Mouse (Mus musculus): ENCODE data around the gene Ptprr. TPM values are rescaled to one million over a fixed set of nuclear protein-coding genes. Genes with fewer than 3 reads are reported as not detected.

Ptprr gene
- total RNA-seq, 2 experiments from 2014 or later: 0.71 to 1.0 TPM

DNA sequence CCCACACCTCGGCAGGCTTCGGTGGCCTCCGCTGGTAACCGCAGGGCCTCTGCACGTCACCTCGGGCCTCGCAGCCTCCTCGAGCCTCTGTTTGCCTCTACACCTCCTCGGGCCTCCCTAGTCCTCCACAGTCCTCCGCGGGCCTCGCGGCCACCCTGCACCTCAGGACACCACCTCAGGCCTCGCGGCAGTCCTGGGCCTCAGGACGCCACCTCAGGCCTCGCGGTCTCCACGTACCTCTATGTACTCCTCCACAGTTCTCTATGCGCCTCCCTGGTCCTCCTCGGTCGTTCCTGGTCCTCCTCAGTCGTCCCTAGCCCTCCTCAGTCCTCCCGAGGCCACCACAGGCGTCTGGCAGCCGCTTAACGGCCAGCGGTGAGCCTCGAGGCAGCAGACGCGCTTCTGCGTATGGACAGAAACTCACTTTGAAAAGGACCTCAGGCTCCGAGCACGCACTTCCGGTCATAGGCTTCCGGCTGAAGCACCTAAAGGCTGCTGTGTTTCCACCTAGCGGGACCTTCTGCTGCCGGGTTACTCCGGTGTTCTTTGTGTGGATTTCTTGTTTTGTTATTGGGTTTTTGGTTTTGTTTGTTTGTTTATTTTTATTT lies 96.0 kb downstream of the Ptprr start, which contains the start of gene 4933416C03Rik:
TSS of gene 4933416C03Rik (minus strand) at position 51 of the 608 bp plus-strand sequence.
- DNase-seq: no peak
- intact Hi-C loops (cut with DNase I): no loop called here

DNA sequence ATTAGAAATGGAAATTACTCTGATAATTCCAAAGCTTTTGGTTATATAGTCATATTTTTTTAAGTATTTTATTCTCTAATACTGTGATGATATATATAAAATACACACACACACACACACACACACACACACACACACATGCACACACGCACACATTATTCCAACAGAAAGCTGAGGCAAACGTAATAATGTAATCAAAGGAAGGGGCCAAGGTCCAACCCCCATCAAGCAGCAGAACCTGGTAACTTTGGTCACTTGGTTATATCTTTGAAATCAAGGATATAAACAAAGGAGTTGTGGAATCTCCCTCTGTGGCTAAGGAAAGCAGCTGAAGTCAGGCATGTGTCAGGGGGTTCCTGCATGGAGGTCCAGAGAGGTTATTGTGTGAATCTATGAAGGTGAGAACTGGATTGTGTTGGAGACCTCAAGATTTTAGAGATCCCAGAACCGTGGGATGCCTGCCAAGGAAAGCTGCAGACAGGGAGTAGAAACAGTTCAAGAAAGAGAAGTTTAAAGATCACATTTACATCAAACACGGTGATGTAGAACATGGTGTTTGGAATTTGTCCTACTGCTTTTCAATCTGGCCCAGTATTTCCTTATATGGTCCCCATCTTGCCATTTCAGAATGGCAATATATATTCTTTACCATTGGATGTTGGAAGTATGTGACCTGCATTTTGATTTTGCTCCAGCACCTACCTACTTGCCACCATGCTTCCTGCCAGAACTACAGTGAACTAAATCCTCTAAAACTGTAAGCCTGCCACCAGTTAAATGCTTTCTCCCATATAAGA lies 98.1 kb downstream of the Ptprr start:
- intact Hi-C loops (cut with DNase I): no loop called here
- no peak for DNase-seq

DNA sequence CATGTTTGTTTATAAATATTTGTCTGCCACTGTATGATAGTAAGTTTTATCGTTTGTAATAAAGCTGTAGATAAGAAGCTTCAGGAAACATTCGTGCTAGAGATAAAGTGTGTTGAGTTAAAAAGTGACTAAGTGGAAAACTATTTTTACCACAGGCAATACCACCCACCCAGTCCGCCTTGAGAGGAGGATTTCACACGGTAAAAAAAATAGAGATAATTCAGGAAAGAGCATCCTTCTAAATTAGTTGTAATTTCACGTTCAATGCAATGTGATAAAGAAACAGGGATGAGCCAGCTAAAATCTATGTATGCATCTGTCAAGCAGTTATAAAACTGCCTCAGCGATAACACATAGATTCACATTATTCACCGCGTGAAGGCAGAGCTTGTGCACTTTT lies 99.0 kb downstream of the Ptprr start:
- intact Hi-C loops (cut with DNase I): no loop called here
- no peak for DNase-seq

DNA sequence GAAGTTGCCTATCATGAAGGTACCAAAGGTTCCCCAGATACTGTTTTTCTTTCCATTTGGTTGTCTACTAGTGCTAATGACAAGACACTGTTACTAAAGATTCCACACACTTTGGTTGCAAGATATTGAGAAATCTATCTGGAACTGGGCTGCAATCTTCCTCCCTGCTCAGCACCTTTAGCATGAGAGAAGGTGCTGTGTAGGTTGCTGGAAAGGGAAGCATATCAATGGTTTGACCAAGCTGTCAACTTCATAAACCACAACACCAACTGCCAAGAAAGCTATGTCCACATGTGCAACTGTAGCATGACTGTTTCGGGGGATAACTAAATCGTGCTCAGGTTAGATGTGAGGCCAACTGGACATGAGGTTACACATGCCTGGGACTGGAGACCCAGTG lies 103.5 kb downstream of the Ptprr start:
- no peak for DNase-seq
- intact Hi-C loops (cut with DNase I): no loop called here

DNA sequence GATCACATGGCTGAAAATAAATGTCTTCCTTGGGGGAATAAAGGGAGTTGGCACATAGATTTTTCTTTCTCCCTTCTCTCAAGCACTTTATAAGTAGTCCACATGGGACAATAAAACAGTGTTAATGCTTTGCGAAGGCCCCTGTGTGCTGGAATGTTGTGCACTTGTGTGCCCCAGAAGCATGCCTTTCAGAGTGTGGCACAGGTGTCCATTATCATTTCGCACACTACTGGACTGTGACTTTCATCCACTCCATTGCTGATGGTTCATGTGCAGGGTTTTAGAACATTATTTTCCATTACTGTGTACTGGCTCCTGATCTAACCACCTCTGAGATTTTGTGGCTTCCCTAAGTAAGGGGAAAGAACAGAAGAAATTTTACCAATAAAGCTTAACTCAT lies 105.8 kb downstream of the Ptprr start:
- DNase-seq: no peak
- intact Hi-C loops (cut with DNase I): no loop called here

DNA sequence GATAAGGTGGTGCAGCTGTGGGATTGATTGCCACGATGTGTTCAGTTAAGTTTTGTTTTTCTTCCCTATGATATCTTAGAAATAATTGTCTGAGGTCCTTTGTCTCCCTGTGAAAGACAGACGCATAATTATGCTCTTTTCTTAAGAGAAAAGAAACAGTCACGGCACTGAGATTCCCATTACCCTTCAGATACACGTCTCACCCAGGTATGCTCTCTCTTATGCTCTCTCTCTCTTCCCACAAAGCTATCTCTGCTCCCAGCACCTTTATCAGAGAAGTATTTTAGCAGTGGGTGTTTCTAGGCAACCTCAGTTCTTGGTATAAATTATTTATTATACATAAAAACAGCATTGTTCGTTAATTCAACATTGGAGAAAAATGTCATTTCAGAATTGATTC lies 107.4 kb downstream of the Ptprr start:
- DNase-seq: no peak
- intact Hi-C loops (cut with DNase I): no loop called here

DNA sequence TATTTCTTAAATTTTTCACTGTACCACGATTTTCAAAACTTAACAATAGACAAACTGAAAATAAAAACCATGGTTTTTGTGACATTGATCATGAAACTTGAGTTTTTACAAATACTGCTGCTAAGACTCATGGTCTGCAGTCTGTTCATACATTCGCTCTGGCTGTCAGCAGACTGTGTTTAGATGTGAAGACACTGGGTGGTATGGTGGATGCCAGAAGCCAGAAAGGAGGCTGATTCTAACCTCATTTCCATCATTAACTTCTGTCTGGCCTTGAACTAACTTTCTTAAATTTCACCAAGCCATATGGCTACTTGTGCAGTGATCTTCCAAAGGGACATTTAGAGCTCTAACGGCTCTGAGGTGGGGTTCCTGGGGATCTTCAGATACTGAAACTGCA lies 112.4 kb downstream of the Ptprr start:
- DNase-seq: no peak
- intact Hi-C loops (cut with DNase I): no loop called here

DNA sequence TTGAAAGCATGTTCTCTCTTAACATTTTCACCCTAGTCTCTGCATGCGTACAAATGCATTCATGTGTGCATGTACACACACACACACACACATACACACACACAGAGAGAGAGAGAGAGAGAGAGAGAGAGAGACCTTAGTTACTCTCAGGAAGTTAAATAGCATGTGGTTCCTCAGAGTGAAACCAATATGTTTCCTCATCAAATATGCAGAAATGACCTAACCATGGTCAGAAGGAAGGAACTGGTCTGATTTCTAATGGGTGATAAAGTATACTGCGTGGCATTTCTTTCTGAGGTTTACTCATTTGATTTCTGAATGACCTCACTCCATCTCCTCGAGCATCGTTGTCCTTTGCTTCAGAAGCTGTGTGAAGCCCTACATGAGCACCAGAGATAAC lies 113.2 kb downstream of the Ptprr start:
- DNase-seq: no peak
- intact Hi-C loops (cut with DNase I): no loop called here

DNA sequence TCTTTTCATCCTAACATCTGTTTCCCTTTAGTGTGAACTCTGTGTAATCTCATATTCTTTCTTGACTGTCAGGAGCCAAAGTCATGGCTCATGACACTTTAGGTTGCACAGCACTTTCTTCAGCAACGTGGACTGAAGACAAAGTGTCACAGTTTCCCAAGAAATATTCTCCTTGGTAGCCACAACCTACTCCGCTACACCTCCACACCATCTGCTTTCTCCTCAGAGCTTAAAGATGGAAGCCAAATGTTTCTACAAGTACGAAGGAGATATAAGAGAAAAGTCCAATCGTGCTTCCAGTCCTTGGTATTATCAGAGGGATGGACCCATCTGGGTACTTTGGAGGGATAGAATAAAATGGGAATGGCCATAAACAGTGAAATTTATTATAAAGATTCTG lies 114.2 kb downstream of the Ptprr start:
- intact Hi-C loops (cut with DNase I): no loop called here

DNA sequence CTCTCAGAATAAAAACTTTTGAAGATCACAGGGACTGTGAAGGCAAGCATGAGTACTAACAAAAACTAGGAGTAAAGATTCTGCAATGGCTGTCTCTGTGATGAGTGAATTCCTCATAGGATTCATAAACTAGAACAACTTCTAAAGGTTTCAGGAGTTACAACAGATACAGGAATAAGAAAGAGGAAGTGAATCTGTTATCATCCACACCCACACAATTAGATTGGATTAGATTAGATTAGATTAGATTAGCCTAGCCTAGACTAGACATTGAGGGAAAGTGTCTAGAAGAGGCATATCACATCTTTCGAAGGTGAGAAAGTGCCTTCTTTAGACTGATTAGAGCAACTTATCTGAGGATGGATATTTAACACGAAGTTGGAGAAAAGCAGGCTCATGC lies 117.2 kb downstream of the Ptprr start:
- intact Hi-C loops (cut with DNase I): no loop called here
- DNase-seq: no peak

More for the DNA sequence above, 114.2 kb downstream of the Ptprr start:
- no peak for DNase-seq

DNA sequence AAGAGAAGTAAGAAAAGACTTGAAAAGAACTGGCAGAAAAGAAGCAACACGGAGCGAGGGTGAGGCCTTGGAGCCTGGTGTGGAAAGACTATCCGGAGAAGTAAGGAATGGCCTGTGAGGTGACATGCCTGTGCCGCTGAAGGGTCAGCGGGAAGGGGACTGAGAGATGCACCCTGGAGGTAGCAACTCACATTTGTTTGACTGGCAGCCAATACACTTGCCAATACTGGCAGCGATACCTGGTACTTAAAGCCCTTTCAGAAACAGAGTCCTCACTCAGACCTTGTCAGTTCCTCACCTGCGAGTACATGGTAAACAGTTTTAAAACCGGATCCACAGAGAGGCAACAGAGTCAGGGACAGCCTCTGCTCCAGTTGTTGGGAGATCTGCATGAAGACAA lies 122.2 kb downstream of the Ptprr start:
- no peak for DNase-seq
- intact Hi-C loops (cut with DNase I): no loop called here

DNA sequence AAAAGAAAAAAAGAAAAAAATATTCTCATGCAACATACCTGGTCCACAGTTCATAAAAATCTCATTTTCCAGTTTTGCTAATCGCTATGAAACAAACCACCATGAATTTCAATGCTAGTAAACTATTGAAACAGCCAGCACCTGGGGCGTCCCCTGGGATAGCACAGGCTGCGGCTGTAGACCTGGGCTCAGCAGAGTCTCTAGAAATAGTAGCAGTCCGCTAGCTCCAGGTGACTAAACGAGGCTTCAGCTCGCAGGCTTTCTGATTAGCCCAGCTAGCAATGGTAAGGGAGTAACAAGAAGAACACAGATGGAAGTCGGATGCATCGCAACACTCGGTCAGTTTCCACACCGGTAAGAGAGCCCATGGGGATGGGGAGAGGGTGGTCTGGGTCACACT lies 125.7 kb downstream of the Ptprr start:
- intact Hi-C loops (cut with DNase I): no loop called here
- DNase-seq: no peak

DNA sequence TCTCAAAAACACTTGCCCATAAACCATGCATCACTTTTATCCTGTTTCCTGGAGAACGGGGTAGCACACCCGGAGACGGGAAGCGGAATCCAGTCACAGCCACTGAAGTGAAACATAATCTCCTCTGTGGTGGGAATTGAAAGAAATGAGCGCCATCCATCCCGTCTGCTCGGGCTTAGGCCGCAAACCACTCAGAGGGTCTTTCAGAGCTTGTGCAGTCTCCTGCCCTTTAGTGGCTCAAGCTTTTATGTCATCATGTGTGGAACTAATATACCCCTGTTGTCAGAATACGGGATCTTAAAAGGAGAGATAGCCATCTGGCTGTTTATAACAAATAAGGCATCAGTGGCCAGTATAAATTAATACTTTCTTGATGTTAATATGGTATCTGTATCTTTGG lies 128.1 kb downstream of the Ptprr start:
- intact Hi-C loops (cut with DNase I): no loop called here
- no peak for DNase-seq

DNA sequence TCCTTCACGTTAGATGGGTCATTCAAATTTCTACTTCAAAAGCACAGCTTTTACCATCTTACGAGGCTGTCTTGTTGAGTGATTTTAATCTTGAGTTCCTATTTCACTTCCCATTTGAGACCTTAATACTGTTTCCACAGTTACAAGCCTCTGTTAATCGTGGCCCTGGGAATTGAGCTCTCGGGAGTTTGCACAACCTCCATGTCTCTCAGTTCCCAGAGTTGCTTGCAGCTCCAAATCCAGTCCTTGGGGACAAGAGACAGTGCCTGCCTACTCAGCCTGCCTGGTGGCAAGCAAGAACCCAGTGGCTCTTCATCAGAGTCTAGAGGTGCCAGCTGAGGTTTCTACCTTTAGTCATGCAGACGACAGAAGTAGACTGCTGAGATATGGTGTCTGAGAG lies 136.7 kb downstream of the Ptprr start:
- no peak for DNase-seq
- intact Hi-C loops (cut with DNase I): no loop called here

DNA sequence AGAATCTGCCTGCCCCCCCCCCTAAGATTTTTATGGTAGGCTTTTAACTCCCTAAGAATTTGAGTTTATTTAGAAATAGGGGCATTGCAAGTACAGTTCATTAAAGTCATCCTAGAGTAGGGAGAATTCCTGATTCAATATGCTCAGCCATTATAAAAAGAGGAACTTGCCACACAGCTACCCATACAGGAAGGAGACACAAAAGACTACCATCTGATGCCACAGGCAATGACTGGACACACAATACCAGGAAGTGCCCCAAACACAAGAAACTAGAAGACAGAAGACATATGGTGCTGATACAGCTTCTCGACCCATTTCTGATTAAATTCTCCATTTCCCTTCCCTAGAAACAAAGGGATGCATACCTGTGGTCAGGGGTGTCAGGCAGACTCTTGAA lies 138.7 kb downstream of the Ptprr start:
- DNase-seq: no peak
- intact Hi-C loops (cut with DNase I): no loop called here

DNA sequence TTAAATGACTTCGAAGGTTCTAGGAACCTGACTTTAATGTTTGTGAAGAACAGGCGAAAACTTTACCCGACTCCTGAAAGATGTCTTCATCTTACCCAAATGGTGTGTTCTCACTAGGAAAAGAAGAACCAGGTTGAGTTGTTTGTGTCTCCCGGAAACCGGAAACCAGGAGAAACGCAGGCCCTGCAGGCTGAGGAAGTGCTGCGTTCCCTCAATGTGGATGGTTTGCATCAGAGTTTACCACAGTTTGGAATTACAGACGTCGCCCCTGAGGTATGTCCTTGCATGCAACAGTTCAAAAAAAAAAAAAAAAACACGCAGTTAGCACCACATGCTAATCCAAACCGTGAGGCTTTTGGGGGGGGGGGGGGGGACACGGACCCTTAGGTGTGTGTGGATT lies 144.3 kb downstream of the Ptprr start:
- intact Hi-C loops (cut with DNase I): no loop called here
- DNase-seq: no peak

DNA sequence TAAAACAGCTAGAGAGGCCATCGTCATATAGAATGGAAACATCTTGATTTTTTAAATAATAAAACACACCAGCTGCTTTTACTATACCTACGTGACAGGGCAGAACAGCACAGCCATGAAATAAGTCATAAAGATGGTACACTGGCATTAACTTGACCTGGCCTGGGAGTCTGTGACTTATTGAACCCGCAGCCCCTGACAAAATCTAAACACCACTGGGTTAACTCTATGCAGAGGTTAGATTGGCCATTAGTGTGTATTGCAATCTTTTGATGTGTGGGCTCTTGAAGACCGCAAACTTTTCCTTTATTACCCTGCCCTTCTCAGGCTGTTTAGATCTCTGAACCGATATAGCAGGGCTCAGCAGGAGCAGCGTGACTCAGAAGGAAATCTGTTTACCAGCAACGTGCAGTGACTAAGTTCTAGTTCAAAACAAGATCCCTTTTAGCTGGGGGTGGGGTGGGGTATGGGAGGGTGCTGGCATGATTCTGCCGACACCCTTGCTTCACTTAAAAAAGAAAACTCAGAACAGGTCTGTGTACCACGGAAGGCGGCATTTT lies 157.4 kb downstream of the Ptprr start:
- intact Hi-C loops (cut with DNase I): no loop called here
- no peak for DNase-seq

DNA sequence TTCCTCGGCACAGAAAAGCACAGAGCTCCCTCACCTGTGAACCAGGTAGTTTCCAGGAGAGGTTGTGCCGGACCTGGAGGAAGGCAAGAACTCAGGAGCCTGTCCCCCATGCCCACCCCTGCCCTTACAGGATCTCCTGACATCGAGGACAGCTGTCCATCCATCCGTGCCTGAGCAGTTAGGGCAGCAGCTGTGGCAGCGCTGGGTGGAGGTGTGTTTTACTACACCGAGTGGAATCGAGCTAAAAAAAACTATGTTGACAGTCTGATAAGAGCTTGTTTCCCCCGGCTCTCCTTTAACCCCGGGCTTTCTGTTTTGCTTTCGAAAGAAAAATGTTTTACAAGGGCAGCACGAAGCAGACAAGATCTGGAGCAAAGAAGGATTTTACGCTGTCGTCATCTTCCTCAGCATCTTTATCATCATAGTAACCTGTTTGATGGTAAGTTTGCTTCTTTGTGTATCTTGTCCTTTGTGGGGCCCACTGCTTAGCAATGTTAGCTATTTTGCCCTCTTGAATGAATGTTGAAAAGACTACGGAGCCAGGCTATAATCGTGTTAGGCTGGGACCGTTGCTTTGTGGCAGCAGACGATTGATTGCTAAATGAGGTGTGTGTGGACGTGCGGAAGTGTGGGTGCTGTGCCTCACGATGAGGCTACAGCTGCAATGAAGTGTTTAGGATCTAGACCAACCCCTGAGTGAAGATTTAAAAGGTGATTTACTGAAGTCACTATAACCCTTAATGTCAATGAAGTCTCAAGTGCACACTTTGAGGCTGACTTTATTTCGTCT lies 159.6 kb downstream of the Ptprr start:
- intact Hi-C loops (cut with DNase I): no loop called here
- no peak for DNase-seq

DNA sequence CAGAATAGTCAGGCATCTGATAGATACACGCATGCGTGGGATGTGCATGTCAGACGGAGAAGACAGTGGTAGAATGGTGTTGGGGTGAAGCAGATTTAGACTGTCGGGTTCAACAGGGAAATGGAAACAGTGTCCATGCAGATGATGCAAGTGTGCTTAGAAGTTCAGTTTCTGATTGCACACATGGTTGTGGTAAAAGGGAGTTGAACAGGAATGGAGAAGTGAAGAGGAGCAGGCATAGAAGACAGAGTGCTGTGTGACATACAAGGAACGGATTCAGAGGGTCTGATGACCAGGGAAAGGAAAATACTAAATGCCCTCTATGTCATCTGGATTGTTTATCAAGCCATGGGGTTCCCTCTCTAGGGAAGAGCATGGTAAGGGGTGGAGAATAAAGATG lies 163.2 kb downstream of the Ptprr start:
- DNase-seq: no peak
- intact Hi-C loops (cut with DNase I): no loop called here

DNA sequence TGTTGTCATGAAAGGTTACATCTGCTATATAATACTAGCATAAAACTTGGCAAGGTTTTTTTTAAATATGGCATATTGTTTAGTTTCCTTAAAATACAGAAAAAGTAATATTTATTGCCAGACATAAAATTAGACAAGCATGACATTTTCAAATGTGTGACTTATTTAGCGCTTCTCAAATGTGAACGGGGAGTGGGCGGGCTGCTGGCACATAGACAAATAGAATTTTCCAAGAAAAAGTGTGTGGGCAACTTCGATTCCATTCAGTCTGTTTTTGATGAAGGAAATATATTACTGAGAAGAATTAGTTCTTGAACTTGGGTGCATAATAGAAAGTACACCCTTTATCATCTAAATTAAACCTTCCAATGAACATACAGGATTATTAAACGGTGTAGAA lies 164.2 kb downstream of the Ptprr start:
- DNase-seq: no peak
- intact Hi-C loops (cut with DNase I): no loop called here

DNA sequence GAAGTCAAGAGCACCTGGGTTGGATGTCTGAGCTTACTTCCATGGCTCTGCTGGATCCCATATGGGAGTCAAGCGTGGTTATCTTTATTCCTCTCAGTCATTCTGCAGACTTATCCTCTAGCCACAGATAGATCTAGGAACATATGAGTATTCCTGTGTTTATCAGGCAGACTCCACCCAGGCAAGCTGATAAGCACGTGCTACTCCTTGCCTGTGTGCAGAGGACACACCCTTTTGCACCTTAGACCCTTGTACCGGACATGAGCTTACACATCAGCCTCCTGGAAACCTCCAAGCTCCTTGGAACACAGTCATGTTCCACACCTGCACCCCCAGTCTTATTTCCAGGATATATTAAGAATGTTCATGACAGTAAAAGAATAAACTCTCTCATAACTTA lies 165.2 kb downstream of the Ptprr start:
- intact Hi-C loops (cut with DNase I): no loop called here
- DNase-seq: no peak
